Comparison of ENCODE assay signal across 8 mouse cellular contexts in the genomic region with DNA sequence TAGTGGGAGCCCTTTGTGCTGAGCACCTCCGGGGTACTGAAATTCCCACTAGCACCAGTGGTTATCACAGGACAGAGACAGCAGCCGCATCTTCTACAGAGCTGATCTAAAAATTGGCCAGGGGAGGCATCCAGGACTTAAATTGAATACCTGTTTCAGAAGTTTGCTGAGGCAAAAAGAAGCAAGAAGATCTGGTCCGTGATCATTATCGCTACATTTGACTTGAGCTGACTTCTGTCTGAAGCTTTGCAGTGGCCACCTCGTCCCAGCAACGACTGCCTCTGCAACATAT.
DNase-seq lines count a peak whose midpoint lies in the region; ATAC-seq and TF ChIP-seq lines count a peak whose summit lies in the region.

No protein-coding gene starts in this region.

- peak overlapping the region; percentile 60 for H3K4me3 ChIP-seq in heart, embryonic 10.5 days
- peak overlapping the region; percentile 43; the same call in 1 of the 2 replicates for H3K4me3 ChIP-seq in thymus, adult 2 months (ENCODE audit: control insufficient read depth, insufficient read depth, low read length)
- no peak overlapping the region for H3K4me3 ChIP-seq in liver, embryonic 14.5 days (ENCODE audit: insufficient read depth in 1 of 2, low read depth in 2 of 2, low read length in 2 of 2)

- no peak for TF ChIP-seq EP300 in liver, embryonic 14.5 days (IDR thresholded peaks at IDR 0.05; ENCODE audit: low read depth)

- H3K9me3 ChIP-seq in heart, embryonic 10.5 days: no peaks in the 10 kb centered on the region
- H3K9me3 ChIP-seq in liver, embryonic 14.5 days (ENCODE audit: control insufficient read depth, low read length): no peaks in the 10 kb centered on the region

- peaks cover 32% of the 10 kb centered on the region for H3K27me3 ChIP-seq in heart, embryonic 10.5 days (ENCODE audit: insufficient read depth, poor library complexity, severe bottlenecking)
- H3K27me3 ChIP-seq in thymus, adult 2 months (ENCODE audit: control insufficient read depth, insufficient read depth, low read length): no peaks in the 10 kb centered on the region
- H3K27me3 ChIP-seq in liver, embryonic 14.5 days (ENCODE audit: control insufficient read depth, insufficient read depth, low read length): no peaks in the 10 kb centered on the region

- no peak for ATAC-seq in liver, embryonic 14.5 days (ENCODE audit: insufficient read depth)

- intact Hi-C loops in heart, postnatal 25 days (cut with DNase I): loop anchor here (5.0 kb wide), 2 partner anchors 40 to 80 kb away; no protein-coding TSS in a partner anchor

- TF ChIP-seq CTCF in thymus, adult 2 months (IDR thresholded peaks at IDR 0.05; ENCODE audit: borderline replicate concordance, control insufficient read depth, extremely low read depth, insufficient read depth, low read length, poor library complexity): no peak
- no peak for TF ChIP-seq CTCF in liver, embryonic 14.5 days (IDR thresholded peaks at IDR 0.05; ENCODE audit: low read depth)

- 18% methylated on average over 6 of the region's 6 CpGs for WGBS in heart, embryonic 10.5 days
- WGBS in thymus, adult 2 months: 30% methylated on average over 6 of the region's 6 CpGs
- WGBS in liver, embryonic 14.5 days (ENCODE audit: insufficient replicate concordance): 14% methylated on average over 6 of the region's 6 CpGs

- peaks cover 20% of the 10 kb centered on the region for H3K4me1 ChIP-seq in heart, embryonic 10.5 days
- peaks cover 17% of the 10 kb centered on the region for H3K4me1 ChIP-seq in thymus, adult 2 months (replicated peaks; ENCODE audit: control insufficient read depth, insufficient read depth, low read length)
- H3K4me1 ChIP-seq in liver, embryonic 14.5 days (replicated peaks; ENCODE audit: control insufficient read depth in 2 of 2, insufficient read depth in 2 of 2, low read length in 1 of 2): 0 out of 4 replicates have a peak, but pooled peaks cover 0 to 1% of the 10 kb centered on the region in 2 experiments

- no peak for TF ChIP-seq POLR2A in thymus, adult 2 months (IDR thresholded peaks at IDR 0.05; ENCODE audit: control insufficient read depth, extremely low read depth, insufficient read depth, low read length, poor library complexity)

- DNase-seq in heart, embryonic 10.5 days (ENCODE audit: low spot score): no peak
- DNase-seq in heart, postnatal 25 days (ENCODE audit: low spot score): no peak
- no peak for DNase-seq in thymus, adult 2 months
- no peak for DNase-seq in thymus, postnatal 4 days
- no peak for DNase-seq in liver, embryonic 14.5 days (ENCODE audit: low read depth in 3 of 3, low spot score in 3 of 3)
- DNase-seq in urinary bladder, postnatal 4 days (ENCODE audit: low spot score in 2 of 2): no peak
- DNase-seq in spleen, postnatal 4 days (ENCODE audit: low spot score in 2 of 2): no peak
- DNase-seq in right cerebral cortex, adult 18-20 months: no peak

- peak overlapping the region; percentile 88 for H3K27ac ChIP-seq in heart, embryonic 10.5 days
- H3K27ac ChIP-seq in thymus, adult 2 months (ENCODE audit: control insufficient read depth, insufficient read depth, low read length): no peak overlapping the region
- no peak overlapping the region for H3K27ac ChIP-seq in liver, embryonic 14.5 days

- H3K36me3 ChIP-seq in heart, embryonic 10.5 days: no peaks in the 10 kb centered on the region
- H3K36me3 ChIP-seq in thymus, adult 2 months (ENCODE audit: control insufficient read depth, insufficient read depth, low read length): no peaks in the 10 kb centered on the region
- H3K36me3 ChIP-seq in liver, embryonic 14.5 days (replicated peaks; ENCODE audit: control insufficient read depth, insufficient read depth, low read depth): no peaks in the 10 kb centered on the region

- H3K9ac ChIP-seq in liver, embryonic 14.5 days (replicated peaks): no peak overlapping the region

- H3K4me2 ChIP-seq in liver, embryonic 14.5 days (ENCODE audit: low read depth): peak overlapping the region; percentile 47; the same call in 1 of the 2 replicates

Comparison
In these comparisons a context has a peak if more than half of its experiments do, and no peak if none do; other contexts are left out.
1. H3K4me3 ChIP-seq: peak in heart, embryonic 10.5 days (single experiment) and thymus, adult 2 months (single experiment); none in liver, embryonic 14.5 days (0 of 2).